Mouse (Mus musculus): ENCODE data around the gene Hist1h4f. TPM values are rescaled to one million over a fixed set of nuclear protein-coding genes. Genes with fewer than 3 reads are reported as not detected.
A peak's percentile ranks its signal among the peaks of the same experiment; 100 is the strongest.

The Hist1h4f gene
- total RNA-seq, 1 experiment from 2014 or later: 15.2 TPM

DNA sequence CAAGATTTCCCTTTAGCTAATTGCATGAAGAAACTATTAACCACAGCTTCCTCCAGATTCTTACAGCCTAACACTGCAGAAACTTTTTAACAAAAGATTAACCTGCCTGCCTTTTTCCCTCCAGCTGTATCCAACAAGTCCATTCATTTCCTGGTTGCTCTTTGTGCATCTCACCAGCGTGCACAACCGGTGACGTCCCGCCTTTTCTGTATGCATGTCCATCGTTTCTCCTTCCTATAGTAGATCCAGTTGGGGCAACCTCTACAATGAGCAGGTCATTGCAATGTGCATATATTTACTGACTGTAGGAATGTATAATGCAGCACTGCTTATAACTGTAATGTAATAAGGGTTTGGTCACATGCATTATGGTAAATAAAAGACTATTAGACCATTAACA lies 27.5 kb downstream of the Hist1h4f start:
- no peak for ATAC-seq (ENCODE audit: extremely low read depth, insufficient number of reproducible peaks, low FRiP score, poor library complexity, severe bottlenecking)

DNA sequence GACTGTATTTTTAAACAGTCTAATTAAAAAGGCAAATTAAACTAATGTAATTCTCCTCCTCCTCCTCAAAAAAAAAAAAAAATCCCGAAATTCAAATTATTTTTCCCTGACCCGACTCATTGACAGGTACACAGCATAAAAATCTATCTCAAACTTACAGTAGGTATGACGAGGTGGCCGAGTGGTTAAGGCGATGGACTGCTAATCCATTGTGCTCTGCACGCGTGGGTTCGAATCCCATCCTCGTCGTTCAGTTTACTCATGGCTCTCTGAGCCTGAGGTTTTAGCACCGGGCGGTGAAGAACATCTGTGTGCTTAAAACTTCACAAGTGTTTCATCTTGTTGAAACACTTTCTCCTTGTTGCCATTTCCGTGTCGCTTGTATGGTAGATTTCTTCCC lies 29.7 kb downstream of the Hist1h4f start:
- peak; percentile 25; the same call in 1 of the 2 replicates for ATAC-seq (ENCODE audit: extremely low read depth, insufficient number of reproducible peaks, low FRiP score, poor library complexity, severe bottlenecking)

DNA sequence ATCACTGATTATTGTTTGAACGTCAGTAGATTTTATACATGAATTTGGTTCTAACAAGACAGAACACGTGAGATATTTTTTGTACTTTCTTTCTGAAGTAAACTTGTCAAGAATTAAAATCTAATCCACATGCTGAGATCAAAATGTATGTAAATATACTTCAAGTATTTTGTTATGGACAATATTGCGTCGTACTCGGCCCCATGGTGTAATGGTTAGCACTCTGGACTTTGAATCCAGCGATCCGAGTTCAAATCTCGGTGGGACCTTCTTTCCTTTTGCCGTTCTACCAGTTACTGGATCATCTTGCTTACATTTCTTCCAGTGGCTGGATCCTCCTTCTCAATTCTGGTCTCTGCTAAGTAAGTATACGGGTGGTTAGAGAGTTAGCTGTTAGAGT lies 32.0 kb downstream of the Hist1h4f start:
- ATAC-seq (ENCODE audit: extremely low read depth, insufficient number of reproducible peaks, low FRiP score, poor library complexity, severe bottlenecking): peak; percentile 32; the same call in 1 of the 2 replicates

DNA sequence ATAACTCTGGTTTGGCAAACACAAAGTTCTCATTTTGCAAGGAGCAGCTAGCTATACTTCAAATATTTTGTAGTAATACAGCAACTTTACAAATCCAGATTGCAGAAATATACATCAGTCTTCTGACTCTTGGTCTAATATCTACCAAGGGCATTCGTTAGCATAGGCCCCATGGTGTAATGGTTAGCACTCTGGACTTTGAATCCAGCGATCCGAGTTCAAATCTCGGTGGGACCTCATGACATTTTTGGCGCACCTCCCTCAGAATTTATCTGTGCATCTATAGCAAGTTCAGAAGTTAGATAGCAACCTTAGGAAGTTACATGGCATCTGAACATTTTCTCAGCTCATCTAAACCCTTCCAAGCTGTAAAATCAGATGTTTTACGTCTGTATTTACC lies 32.6 kb downstream of the Hist1h4f start:
- peak; percentile 36; the same call in 1 of the 2 replicates for ATAC-seq (ENCODE audit: extremely low read depth, insufficient number of reproducible peaks, low FRiP score, poor library complexity, severe bottlenecking)

DNA sequence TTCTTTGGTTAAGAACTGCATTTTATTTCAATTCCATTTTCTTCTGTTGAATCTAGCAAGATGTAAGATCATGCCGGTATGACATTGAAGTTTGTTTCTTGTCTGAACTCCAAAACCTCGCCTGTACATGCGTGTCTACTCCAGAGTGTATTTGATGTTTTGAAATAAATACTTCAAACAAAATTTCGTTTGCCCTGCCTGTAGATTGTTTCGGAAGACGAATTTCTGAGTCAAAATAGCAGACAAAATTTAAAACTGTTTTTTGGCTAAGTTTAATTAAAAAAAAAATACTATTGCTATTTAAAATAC lies 33.2 kb downstream of the Hist1h4f start:
- ATAC-seq (ENCODE audit: extremely low read depth, insufficient number of reproducible peaks, low FRiP score, poor library complexity, severe bottlenecking): no peak

DNA sequence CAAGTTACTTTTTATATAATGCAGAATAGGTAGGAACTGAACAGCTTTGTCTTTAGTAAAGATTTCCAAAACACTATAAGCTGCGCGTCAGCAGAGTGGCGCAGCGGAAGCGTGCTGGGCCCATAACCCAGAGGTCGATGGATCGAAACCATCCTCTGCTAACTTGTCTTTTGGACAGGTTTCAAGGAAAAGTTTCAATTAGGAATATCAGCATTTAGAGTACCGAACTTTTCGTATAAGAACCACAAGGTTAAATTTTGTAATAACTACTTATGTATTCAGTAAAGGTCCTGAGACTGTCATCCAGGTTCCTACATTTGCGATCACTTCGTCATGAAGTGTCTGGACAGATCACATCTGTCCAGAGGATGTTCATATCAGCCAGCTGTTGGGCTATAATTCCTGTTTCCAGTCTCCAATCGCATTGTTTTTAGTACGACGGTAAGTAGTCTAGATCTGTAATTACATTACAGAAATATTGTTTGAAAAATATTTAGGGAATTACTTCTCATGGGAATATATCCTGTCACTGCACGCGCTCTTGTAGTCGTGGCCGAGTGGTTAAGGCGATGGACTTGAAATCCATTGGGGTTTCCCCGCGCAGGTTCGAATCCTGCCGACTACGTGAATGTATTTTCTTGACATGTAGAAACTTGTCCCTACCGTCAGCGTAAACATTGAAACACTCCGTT lies 33.7 kb downstream of the Hist1h4f start:
- ATAC-seq (ENCODE audit: extremely low read depth, insufficient number of reproducible peaks, low FRiP score, poor library complexity, severe bottlenecking): peak; percentile 23; the same call in 1 of the 2 replicates

DNA sequence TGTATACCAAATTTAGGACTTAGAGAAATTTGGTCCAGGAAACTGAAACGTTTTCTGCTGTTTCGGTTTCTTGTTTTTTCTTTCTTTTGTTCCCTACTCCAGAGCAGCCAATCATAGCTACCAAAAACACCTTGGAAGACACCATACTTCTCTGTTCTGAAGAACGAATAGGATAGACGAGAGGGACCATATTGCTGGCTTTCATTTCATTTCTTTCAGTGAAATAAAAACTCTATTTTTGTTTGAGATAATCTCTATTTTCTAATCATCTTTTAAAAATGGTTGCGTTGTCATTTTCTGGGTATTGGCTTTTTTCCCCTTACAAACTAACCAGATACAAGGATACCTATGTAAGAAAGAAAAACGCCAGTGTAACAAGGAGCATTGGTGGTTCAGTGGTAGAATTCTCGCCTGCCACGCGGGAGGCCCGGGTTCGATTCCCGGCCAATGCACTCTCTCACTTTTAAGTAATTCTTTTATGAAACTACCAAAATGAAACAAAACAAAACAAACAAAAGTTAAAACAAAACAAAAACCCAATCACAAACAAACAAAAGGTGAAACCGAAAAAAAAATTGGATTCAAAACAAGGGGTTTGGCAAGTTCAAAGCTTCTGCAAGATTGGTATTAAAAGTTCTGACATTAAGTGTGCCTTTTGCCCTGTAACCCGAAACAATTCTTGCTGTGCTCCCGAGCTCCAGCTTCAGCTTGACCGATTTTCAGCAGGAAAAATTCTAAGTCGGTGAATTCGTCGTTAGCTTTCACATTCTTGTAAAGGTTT lies 34.4 kb downstream of the Hist1h4f start:
- ATAC-seq (ENCODE audit: extremely low read depth, insufficient number of reproducible peaks, low FRiP score, poor library complexity, severe bottlenecking): peak; percentile 17; the same call in 1 of the 2 replicates

DNA sequence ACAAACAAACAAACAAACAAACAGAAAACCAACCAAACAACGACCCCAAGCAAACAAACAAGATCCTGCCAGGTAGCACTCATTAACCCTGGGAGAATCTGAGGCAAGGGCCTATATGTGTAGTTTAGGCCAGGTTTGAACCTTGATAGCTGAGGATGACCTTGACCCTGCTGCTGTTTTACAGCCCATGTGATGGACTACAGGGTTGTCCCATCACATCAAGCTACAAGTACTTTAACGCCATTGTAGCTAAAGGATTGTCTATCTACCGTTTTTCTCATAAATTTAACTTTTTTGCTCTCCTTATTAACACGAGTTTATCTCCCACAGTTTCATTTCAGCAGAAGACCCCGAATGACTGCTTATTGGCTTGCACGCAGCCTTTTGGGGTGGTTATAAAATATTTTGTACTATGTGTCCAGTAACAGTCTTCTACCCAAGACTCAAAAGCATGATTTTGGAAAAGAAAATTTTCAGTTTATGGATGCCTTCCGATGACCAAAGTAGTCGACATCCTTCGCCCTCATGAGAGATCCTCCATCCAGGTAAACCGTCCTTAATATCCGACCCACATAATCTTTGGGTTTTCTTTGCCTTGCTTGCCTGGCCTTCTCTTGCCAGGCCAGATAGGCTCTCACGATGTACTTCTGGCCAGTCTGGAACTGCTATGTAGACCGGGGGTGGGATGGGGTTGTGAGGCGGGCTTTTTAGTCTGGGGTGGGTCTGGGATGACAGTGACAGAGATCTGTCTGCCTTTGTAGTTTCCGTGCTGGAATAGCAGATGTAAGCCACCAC lies 35.4 kb downstream of the Hist1h4f start:
- no peak for ATAC-seq (ENCODE audit: extremely low read depth, insufficient number of reproducible peaks, low FRiP score, poor library complexity, severe bottlenecking)

DNA sequence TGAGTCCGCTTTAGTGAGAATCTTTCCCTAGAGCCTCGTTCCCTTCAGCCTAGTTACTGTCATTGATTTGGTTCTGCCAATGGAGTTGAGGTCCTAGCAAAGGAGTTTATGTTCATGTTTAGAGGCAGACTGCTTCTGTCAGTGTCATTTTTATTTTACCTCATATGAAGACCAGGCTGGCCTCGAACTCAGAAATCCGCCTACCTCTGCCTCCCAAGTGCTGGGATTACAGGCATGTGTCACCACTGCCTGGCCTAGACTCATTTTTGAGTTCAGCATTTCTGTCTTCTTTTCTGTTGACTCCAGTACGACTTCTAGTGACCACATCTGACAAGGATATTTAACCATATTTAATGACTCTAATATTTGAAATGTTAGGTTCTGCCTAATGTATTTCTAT lies 36.2 kb downstream of the Hist1h4f start:
- no peak for ATAC-seq (ENCODE audit: extremely low read depth, insufficient number of reproducible peaks, low FRiP score, poor library complexity, severe bottlenecking)

DNA sequence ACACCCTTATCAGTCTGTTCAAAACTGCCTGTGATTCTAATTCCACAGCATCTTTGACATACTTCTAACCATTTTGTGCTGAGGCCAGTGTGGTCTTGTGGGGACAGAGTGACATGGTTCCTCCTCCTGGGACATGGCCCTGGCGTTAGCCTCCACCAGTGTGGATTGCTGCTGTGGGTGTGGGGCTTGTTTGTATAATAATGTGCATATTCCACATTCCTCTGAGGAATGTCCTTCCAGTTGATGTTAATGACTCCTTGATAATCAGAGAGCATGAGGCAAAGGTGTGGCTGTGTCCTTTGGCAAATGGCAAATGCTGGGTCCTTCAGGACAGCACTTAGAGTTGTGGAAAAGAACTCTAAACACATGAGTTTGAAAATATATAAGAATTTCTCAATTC lies 37.9 kb downstream of the Hist1h4f start:
- no peak for ATAC-seq (ENCODE audit: extremely low read depth, insufficient number of reproducible peaks, low FRiP score, poor library complexity, severe bottlenecking)

DNA sequence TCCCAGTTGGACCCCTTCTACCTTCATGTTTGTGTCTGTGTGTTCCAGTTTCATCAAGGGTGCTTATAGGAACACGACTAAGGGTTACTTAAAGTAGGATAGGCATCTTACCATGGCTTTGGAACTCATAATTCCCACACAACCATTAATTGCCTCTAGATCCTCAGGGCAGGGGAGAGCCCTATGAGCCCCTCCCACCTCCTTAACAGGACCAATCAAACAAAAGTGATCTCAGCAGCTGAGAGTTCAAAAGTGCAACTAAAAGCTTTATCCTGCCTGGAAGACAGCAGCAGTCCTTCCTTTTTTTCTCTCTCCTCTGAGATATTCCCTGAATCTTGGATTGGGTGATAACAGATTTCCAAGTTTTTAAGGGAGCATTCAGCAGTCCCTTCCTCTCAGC lies 41.3 kb downstream of the Hist1h4f start:
- no peak for ATAC-seq (ENCODE audit: extremely low read depth, insufficient number of reproducible peaks, low FRiP score, poor library complexity, severe bottlenecking)

DNA sequence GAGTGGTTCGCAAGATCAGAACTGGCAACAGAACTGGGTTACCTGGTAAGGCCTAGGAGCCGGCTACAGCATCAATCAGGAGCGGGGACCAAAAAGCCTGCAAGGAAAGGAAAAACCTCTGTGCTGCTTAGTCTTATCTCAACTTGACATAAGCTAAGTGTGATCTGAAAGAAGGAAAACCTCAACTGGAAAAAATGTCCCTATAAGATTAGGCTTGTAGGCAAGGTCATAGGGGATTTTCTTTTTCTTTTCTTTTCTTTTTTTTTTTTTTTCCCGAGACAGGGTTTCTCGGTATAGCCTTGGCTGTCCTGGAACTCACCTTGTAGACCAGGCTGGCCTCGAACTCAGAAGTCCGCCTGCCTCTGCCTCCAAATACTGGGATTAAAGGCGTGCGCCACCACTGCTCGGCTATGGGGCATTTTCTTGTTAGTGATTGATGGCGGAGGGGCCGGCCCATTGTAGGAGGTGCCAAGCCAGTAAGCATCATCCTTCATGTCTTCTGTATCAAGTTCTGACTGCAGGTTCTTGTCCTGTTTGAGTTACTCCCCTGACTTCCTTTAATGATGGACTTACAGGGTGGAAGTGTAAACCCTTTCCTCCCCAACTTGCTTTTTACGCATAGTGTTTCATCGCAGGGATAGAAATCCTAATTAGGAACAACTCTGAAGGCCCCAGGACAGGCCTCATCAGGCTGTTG lies 44.5 kb downstream of the Hist1h4f start:
- no peak for ATAC-seq (ENCODE audit: extremely low read depth, insufficient number of reproducible peaks, low FRiP score, poor library complexity, severe bottlenecking)

DNA sequence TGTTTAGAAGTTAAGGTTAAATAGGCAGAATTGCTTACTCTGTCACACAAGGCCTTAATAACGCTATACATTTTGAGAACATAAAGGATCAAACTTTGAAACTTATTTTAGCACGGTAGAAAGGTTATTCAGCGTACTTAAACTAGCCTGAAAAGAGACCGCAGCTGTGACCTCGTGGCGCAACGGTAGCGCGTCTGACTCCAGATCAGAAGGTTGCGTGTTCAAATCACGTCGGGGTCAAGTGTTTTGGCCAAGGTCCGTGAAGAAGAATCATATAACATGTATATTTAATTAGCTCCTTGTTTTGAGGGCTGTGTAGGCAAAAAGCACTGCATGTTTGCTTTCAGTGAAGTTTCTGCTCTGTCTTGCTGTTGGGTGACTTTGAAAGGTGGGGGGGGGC lies 45.1 kb downstream of the Hist1h4f start:
- no peak for ATAC-seq (ENCODE audit: extremely low read depth, insufficient number of reproducible peaks, low FRiP score, poor library complexity, severe bottlenecking)

DNA sequence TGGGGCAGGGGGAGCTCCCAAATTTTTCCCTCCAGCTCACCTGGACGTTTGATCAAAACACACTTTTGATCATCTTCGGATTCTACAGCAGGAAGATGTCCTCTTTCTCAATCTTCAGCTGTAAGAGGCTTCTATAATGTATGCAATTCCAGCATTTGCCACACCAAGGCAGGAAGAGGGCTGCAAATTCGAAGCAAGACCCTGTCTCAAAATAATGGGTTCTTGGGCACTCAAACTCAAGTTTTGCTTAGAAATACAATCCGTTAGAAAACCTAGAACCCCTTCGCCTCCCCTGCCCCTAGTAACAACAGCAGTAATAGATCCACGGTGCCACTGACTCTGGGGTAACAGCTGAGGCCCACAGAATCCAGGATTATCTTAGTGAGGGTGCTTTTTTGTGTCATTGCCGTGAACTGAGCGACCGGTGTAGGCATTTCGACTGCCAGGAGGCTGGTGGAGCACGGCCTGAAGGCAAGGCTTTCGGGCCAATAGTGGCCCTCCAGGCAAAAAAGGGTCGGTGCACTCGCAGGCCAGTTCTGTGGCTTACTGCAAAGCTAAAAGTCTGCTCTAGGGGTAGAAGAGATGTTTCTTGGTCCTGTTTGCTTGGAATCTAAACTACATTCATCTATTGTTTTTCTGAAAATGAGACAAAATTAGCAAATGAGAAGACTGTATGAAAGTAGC lies 45.6 kb downstream of the Hist1h4f start:
- ATAC-seq (ENCODE audit: extremely low read depth, insufficient number of reproducible peaks, low FRiP score, poor library complexity, severe bottlenecking): no peak

DNA sequence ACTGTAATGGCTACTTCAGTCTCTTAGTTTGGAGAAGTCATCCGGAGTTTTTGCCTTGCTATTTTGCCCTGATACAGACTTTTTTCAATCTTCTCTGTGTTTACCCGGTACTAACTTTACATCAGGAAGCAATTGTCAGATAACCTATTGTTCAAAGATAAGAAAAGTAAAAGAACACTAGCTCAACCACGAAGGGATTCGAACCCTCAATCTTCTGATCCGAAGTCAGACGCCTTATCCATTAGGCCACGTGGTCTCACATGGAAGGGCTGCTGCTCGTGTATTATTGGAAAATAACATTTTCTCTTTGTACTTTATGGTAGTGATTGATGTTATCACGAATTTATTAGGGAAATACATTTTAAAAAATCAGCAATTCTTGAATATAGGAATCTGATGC lies 47.7 kb downstream of the Hist1h4f start:
- ATAC-seq (ENCODE audit: extremely low read depth, insufficient number of reproducible peaks, low FRiP score, poor library complexity, severe bottlenecking): no peak

DNA sequence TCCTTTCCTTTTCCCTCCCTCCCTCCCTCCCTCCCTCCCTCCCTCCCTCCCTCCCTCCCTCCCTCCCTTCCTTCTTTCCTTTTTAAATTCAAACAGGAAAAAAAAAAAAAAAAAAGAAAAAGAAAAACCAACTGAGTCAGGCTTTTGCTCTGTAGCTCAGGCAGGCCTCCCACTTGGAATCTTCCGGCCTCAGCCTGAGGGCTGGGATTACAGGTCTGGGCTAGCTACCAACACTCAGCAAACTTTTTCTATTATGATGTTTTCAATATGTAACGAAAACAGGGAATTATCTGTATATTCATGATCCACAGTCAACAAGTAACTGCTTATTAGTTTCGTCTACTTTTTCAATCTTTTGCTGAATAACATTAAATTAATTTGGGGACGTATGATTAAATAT lies 48.5 kb downstream of the Hist1h4f start:
- no peak for ATAC-seq (ENCODE audit: extremely low read depth, insufficient number of reproducible peaks, low FRiP score, poor library complexity, severe bottlenecking)

DNA sequence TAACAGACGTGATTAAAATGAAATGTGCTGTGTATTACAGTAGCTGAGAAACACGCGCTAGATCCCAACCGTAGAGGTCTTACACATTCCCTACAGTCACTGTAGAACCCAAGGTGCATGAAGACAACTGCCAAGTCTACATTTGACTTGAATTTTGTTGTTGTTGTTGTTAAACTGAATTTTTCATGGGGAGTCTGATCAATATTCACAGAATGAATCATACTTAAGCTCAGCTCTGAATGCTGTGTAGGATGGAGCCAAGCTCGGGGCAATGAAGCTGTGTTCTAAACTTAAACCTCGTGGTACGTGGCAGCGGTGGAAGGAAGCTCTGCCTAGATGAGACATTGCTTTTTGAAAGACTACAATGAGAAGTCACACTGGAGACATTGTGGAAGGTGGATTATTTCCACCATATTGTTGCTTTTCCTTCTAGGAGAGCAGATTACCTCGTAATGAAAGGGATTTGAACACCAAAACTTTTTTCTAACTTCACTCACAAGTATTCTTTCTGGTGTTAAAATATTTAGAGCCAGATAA lies 49.3 kb downstream of the Hist1h4f start:
- no peak for ATAC-seq (ENCODE audit: extremely low read depth, insufficient number of reproducible peaks, low FRiP score, poor library complexity, severe bottlenecking)

DNA sequence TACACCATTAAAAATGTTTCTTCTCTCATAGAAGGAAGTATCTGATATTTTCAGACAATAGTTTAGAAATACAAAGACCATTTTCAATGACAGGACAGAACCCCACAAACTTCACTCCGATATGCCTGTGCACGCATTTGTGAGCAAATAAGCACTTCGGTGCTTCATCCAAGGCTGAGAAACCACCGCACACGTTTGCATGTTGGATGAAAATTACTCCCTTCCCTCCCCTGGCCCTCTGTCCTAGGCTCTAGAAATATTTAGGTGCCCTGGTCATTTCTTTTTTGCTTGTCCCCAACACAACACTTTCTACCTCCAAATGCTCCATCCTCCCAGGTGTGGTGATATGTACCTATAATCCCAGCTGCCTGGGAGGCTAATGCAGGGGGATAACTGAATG lies 49.9 kb downstream of the Hist1h4f start:
- no peak for ATAC-seq (ENCODE audit: extremely low read depth, insufficient number of reproducible peaks, low FRiP score, poor library complexity, severe bottlenecking)

Data from neutrophil, adult 5-6 weeks (primary cell).